Mouse (Mus musculus): ENCODE measurements around the gene Zyx.

DNA sequence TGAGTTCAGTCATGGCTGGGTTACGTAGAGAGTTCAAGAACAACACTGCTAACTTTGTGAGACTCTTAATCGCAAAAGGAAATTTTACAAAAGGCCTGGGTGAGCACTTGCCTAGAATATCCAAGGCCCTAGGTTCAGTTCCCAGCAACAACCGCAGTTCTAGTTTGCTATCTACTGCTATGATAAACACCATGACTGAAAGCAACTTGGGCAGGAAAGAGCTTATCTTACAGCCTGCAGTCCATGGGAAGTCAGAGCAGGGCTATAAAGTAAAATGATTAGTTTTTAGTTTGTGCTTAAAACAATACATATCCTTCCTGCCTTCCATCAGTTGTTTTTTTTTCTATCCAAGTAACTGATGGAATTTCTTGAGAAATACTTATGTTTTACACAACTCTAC lies 22.9 kb upstream of the Zyx start:
- TF ChIP-seq POLR2A (IDR thresholded peaks at IDR 0.05; ENCODE audit: borderline replicate concordance, low read depth, low read length) (no peak), CTCF (IDR thresholded peaks at IDR 0.05; ENCODE audit: low read depth, low read length) (no peak)
